Mouse (Mus musculus): ENCODE results near the gene Sema6c. TPM values are rescaled to one million over a fixed set of nuclear protein-coding genes. Genes with fewer than 3 reads are reported as not detected.

The Sema6c gene
- polyA plus RNA-seq (2014; fragmentation: Nextera tagmentation; extraction: Ambion mirVana): 14.1 and 17.8 TPM in 2 replicates

DNA sequence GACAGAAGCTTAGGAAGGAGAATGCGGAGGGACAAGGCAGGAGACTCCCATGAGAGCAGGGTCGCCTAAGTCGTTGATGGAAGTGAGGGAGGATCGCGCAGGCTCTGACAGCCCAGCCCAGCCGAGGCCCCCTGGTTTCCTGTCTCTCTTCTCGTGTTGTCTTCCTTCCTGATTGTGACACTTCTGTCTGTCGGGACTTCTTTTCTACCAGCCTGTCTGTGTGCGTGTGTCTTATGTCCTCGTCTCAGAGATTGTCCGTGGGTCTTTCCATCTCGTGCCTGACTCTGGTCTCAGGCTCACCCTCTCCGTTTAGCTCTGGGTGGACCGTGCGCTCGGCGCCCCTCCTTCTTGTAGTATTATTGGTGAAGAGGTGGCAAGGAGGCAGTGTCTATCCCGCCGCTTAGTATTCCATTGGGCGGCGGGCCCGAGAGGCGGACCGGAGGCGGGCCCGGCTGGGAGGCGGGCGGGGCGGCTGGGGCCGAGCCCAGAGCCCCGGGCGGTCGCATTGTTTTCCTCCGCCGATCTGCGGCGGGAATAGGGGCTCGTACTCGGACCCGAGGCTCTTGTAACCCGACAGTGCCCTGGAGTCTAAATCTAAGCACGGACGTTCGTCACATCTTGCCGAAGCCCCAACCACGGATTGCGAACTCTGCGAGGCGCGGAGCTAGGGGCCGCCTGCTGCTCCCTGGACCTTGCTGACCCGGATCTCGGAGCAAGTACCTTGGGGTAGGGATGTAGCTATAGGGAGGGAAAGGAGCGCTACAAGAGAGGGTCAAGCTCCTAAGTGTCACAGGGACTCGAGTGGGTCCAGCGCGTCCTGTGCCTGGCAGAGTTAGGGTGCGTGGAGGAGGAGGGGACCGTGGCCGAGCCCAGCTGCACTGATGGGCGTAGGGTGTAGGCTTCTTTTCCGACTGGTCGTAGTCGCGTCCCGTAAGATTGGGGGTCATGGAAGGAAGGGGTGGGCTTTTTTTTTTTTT is at the start of gene Sema6c:
Gene Sema6c (plus strand): TSS at position 471 of the 977 bp plus-strand sequence.
- Histone ChIP-seq H3K27me3 (ENCODE audit: control insufficient read depth, insufficient read depth, low read length) (no peaks in the 10 kb centered on the region; the same call in 1 of the 2 replicates), H3K4me2 (peak within 1 kb of the TSS; percentile 76), H3K36me3 (ENCODE audit: control insufficient read depth, insufficient read depth, low read length) (no peaks in the 10 kb centered on the region), H3K4me3 (ENCODE audit: low read depth, low read length) (peak within 1 kb of the TSS; percentile 65), H3K9ac (ENCODE audit: low read length) (peak within 1 kb of the TSS; percentile 81), H3K9me3 (ENCODE audit: control insufficient read depth, low read length) (no peaks in the 10 kb centered on the region), H3K27ac (ENCODE audit: low read depth, low read length) (peak within 1 kb of the TSS; percentile 57), H3K4me1 (ENCODE audit: control insufficient read depth, insufficient read depth, low read length) (peaks cover 29% of the 10 kb centered on the region)
- ATAC-seq (ENCODE audit: low FRiP score): peak; percentile 96
- peak; percentile 99 for DNase-seq (ENCODE audit: low spot score, missing footprints)
- under 1% methylated on average over 66 of the region's 66 CpGs for WGBS

DNA sequence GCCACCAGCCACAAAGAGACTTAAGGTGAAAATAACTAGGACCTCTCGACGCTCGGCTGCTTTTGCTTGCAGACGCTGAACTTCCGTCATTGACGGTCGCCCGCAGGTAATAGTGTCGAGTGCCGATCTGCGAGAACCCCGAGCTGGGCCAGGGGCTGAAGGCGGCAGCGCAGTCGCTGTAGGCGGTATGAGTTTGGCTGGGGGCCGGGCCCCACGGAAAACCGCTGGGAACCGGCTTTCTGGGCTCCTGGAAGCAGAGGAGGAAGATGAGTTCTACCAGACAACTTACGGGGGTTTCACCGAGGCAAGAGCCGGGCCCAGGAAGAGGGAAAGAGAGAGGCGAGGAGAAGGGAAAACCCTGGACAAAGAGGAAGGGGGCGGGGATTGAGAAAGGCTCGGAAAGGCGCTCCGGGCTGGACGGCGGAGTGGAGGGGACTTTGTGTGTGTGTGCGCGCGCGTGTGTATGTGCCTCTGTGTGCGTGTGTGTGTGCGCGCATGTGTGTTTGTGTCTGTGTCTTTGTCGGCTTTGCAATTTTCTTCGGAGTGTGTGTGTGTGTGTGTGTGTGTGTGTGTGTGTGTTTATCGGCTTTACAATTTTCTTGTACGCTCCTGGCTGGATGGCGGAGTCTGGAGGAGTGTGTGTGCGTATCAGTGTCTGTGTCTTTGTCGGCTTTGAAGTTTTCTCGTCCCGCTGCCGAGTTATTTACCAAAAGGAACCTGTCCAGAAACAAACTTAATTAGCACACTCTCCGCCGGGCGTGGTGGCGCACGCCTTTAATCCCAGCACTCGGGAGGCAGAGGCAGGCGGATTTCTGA is 49.1 kb upstream of the Sema6c start, which contains the start of gene Vps72:
Gene Vps72 (plus strand): TSS at position 112 of the 816 bp plus-strand sequence.
- H3K9me3 ChIP-seq (ENCODE audit: control insufficient read depth, low read length): no peaks in the 10 kb centered on the region
- ATAC-seq (ENCODE audit: low FRiP score): peak; percentile 77
- under 1% methylated on average over 53 of the region's 54 CpGs for WGBS

DNA sequence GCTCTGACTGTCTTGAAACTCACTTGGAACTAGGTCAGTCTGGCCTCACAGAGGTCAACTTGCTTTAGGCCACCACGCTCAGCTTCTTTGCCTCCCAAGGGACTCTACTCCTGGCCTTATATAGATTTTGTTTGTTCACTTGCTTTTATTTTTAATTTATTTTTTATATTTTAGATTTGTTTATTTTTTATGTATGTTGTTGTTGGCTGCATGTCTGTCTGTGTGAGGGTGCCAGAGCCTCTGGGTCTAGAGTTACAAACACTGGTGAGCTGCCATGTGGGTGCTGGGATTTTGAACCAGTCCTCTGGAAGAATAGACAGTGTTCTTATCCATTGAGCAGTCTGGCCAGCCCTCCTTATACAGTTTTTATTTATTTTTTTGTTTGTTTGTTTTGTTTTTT is 47.5 kb upstream of the Sema6c start:
- Histone ChIP-seq H3K9ac (ENCODE audit: low read length) (no peak overlapping the region), H3K4me3 (ENCODE audit: low read depth, low read length) (no peak overlapping the region), H3K36me3 (ENCODE audit: control insufficient read depth, insufficient read depth, low read length) (peaks cover 10% of the 10 kb centered on the region), H3K27ac (ENCODE audit: low read depth, low read length) (no peak overlapping the region), H3K4me2 (0 out of 2 replicates have a peak overlapping the region, but pooled peaks have one; percentile 40), H3K27me3 (ENCODE audit: control insufficient read depth, insufficient read depth, low read length) (no peaks in the 10 kb centered on the region), H3K4me1 (ENCODE audit: control insufficient read depth, insufficient read depth, low read length) (peaks cover 6% of the 10 kb centered on the region), H3K9me3 (ENCODE audit: control insufficient read depth, low read length) (no peaks in the 10 kb centered on the region)
- 93% methylated on average over 1 of the region's 1 CpGs for WGBS
- DNase-seq (ENCODE audit: low spot score, missing footprints): no peak
- ATAC-seq (ENCODE audit: low FRiP score): no peak

More for the DNA sequence above, 49.1 kb upstream of the Sema6c start, which contains the start of gene Vps72:
- Histone ChIP-seq H3K9ac (ENCODE audit: low read length) (peak within 1 kb of the TSS; percentile 96), H3K36me3 (ENCODE audit: control insufficient read depth, insufficient read depth, low read length) (peaks cover 9% of the 10 kb centered on the region; the same call in 1 of the 2 replicates), H3K27me3 (ENCODE audit: control insufficient read depth, insufficient read depth, low read length) (no peaks in the 10 kb centered on the region), H3K4me3 (ENCODE audit: low read depth, low read length) (peak within 1 kb of the TSS; percentile 82), H3K4me1 (ENCODE audit: control insufficient read depth, insufficient read depth, low read length) (peaks cover 8% of the 10 kb centered on the region), H3K4me2 (peak within 1 kb of the TSS; percentile 40), H3K27ac (ENCODE audit: low read depth, low read length) (peak within 1 kb of the TSS; percentile 95)
- DNase-seq (ENCODE audit: low spot score, missing footprints): peak; percentile 98

DNA sequence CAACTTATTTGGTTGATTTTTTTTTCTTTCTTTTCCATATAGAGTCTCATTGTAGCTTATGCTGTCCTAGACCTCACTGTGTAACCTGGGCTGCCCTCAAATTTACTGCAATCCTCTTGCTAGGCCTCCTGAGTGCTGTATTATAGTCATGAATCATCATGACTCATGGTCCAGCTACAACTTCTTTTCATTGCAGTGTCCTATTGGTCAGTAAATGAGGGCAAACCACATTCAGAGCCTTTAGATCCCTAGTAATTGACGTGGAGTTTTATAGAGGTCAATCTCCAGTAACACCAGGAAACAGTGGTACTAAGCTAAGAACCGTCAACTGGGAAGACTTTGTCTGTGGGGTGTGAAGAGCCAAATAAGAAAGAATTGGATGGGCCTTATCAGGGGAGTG is 42.5 kb upstream of the Sema6c start:
- no peak overlapping the region for H3K9ac ChIP-seq (ENCODE audit: low read length)
- 93% methylated on average over 2 of the region's 2 CpGs for WGBS

DNA sequence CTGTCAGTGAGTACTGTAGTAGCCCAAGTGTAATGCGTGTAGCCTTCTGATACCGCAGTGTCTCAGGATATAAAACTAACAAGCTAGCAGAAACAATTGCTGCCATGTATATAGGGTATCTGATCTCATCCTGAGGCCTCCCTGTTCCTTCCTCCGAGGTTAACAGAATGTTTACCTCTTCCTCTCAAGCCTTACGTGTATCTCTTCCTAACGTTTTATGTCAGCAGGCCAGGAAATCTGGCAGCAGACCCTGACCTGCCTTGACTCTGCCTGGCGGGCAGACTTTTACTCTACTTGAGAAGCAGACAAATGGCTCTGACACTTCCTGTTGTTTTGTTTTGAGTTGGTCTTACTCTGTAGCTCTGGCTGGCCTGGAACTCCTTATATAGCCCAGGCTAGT is 38.7 kb upstream of the Sema6c start:
- WGBS: 92% methylated on average over 6 of the region's 6 CpGs
- Histone ChIP-seq H3K4me1 (ENCODE audit: control insufficient read depth, insufficient read depth, low read length) (no peaks in the 10 kb centered on the region), H3K27ac (ENCODE audit: low read depth, low read length) (no peak overlapping the region), H3K9me3 (ENCODE audit: control insufficient read depth, low read length) (no peaks in the 10 kb centered on the region), H3K4me3 (ENCODE audit: low read depth, low read length) (no peak overlapping the region), H3K27me3 (ENCODE audit: control insufficient read depth, insufficient read depth, low read length) (no peaks in the 10 kb centered on the region), H3K9ac (ENCODE audit: low read length) (no peak overlapping the region), H3K4me2 (no peak overlapping the region), H3K36me3 (ENCODE audit: control insufficient read depth, insufficient read depth, low read length) (peaks cover 27% of the 10 kb centered on the region)
- DNase-seq (ENCODE audit: low spot score, missing footprints): no peak
- ATAC-seq (ENCODE audit: low FRiP score): no peak

More for the DNA sequence above, 42.5 kb upstream of the Sema6c start:
- no peak overlapping the region for H3K27ac ChIP-seq (ENCODE audit: low read depth, low read length)
- ATAC-seq (ENCODE audit: low FRiP score) (no peak), DNase-seq (ENCODE audit: low spot score, missing footprints) (no peak)
- no peaks in the 10 kb centered on the region for H3K9me3 ChIP-seq (ENCODE audit: control insufficient read depth, low read length)
- H3K36me3 ChIP-seq (ENCODE audit: control insufficient read depth, insufficient read depth, low read length): peaks cover 36% of the 10 kb centered on the region
- no peaks in the 10 kb centered on the region for H3K27me3 ChIP-seq (ENCODE audit: control insufficient read depth, insufficient read depth, low read length)
- no peak overlapping the region for H3K4me2 ChIP-seq
- no peak overlapping the region for H3K4me3 ChIP-seq (ENCODE audit: low read depth, low read length)
- H3K4me1 ChIP-seq (ENCODE audit: control insufficient read depth, insufficient read depth, low read length): no peaks in the 10 kb centered on the region; the same call in 1 of the 2 replicates

DNA sequence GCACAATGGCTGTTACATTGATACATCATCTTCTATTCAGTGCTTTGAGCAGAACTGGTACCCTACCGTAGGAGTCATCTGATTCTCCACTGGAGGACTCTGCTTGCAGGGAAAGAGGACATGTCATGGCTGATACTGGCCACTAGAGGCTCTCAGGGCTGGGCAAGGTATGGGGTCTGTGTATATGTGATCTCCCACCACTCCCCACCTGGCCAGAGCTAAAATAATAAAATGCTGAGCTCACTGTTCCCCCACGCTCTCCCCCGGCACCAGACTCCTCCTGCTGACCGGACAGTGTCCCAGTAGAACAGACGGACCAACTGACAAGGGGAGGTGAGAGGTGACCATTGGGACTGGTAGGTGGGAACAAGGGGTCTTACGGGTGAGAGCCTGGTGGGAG is 36.0 kb upstream of the Sema6c start, which contains the start of gene Tmod4:
Gene Tmod4 (plus strand): TSS at position 231 of the 400 bp plus-strand sequence.
- DNase-seq (ENCODE audit: low spot score, missing footprints): no peak
- no peak within 1 kb of the TSS for H3K27ac ChIP-seq (ENCODE audit: low read depth, low read length)

DNA sequence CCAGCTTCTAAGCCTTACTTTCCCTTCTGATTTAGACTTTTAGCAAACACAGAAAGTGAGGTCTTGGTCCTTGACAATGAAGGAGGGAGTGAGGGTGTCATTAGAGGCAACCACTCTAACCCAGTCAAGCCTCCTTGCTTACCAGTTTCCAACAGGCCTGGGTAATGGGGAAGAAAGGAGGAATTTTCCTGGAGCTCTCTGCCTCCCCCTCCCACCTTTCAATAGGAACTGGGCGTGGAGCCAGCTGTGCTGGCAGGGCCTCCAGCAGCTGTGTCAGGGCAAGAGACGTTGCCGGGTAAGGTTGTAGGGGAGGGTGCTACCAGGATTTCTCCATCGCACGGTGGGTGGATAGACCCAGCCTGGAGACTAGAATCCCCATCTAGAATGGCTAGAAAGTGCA is 35.3 kb upstream of the Sema6c start:
- no peak for DNase-seq (ENCODE audit: low spot score, missing footprints)
- H3K4me1 ChIP-seq (ENCODE audit: control insufficient read depth, insufficient read depth, low read length): no peaks in the 10 kb centered on the region
- H3K27me3 ChIP-seq (ENCODE audit: control insufficient read depth, insufficient read depth, low read length): no peaks in the 10 kb centered on the region
- WGBS: 59% methylated on average over 5 of the region's 5 CpGs
- no peaks in the 10 kb centered on the region for H3K9me3 ChIP-seq (ENCODE audit: control insufficient read depth, low read length)
- no peak for ATAC-seq (ENCODE audit: low FRiP score)
- H3K4me2 ChIP-seq: no peak overlapping the region
- no peak overlapping the region for H3K9ac ChIP-seq (ENCODE audit: low read length)
- peaks cover 15% of the 10 kb centered on the region for H3K36me3 ChIP-seq (ENCODE audit: control insufficient read depth, insufficient read depth, low read length)
- no peak overlapping the region for H3K4me3 ChIP-seq (ENCODE audit: low read depth, low read length)
- no peak overlapping the region for H3K27ac ChIP-seq (ENCODE audit: low read depth, low read length)

More for the DNA sequence above, 36.0 kb upstream of the Sema6c start, which contains the start of gene Tmod4:
- H3K4me3 ChIP-seq (ENCODE audit: low read depth, low read length): no peak within 1 kb of the TSS
- 68% methylated on average over 6 of the region's 6 CpGs for WGBS
- peak; percentile 49; the same call in 1 of the 2 replicates for ATAC-seq (ENCODE audit: low FRiP score)
- H3K9ac ChIP-seq (ENCODE audit: low read length): no peak within 1 kb of the TSS
- no peak within 1 kb of the TSS for H3K4me2 ChIP-seq
- peaks cover 19% of the 10 kb centered on the region for H3K36me3 ChIP-seq (ENCODE audit: control insufficient read depth, insufficient read depth, low read length)
- H3K9me3 ChIP-seq (ENCODE audit: control insufficient read depth, low read length): no peaks in the 10 kb centered on the region
- no peaks in the 10 kb centered on the region for H3K27me3 ChIP-seq (ENCODE audit: control insufficient read depth, insufficient read depth, low read length)
- no peaks in the 10 kb centered on the region for H3K4me1 ChIP-seq (ENCODE audit: control insufficient read depth, insufficient read depth, low read length)

DNA sequence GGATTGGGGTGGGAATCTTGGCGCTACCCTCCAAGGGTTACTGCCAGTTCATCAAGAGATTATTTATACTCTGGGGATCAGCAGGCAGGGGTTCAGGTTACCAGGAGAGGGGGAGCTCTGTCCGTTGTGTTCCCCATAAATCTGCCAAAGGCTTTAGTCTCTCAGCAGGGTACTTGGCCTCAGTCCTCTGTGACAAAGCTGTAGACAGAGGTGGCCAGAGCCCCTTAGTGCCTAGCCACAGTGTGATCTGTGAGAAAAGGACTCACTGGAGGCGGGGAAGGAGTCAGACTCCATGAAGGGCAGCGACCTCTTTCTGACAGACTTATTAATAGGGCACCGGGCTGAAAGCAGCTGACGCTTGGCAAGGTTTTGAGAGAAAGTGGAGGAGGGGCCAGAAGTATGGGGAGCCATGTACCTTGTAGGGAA is 31.0 kb upstream of the Sema6c start:
- Histone ChIP-seq H3K4me3 (ENCODE audit: low read depth, low read length) (no peak overlapping the region), H3K4me2 (no peak overlapping the region), H3K27ac (ENCODE audit: low read depth, low read length) (no peak overlapping the region), H3K9me3 (ENCODE audit: control insufficient read depth, low read length) (no peaks in the 10 kb centered on the region), H3K9ac (ENCODE audit: low read length) (no peak overlapping the region), H3K27me3 (ENCODE audit: control insufficient read depth, insufficient read depth, low read length) (no peaks in the 10 kb centered on the region), H3K36me3 (ENCODE audit: control insufficient read depth, insufficient read depth, low read length) (0 out of 2 replicates have a peak, but pooled peaks cover 5% of the 10 kb centered on the region), H3K4me1 (ENCODE audit: control insufficient read depth, insufficient read depth, low read length) (peaks cover 4% of the 10 kb centered on the region)
- ATAC-seq (ENCODE audit: low FRiP score) (no peak), DNase-seq (ENCODE audit: low spot score, missing footprints) (peak; percentile 70)
- WGBS: 58% methylated on average over 6 of the region's 6 CpGs
